Mouse (Mus musculus) left cerebral cortex, postnatal 14 days (tissue): ENCODE results near the gene Pdzd2. TPM values are rescaled to one million over a fixed set of nuclear protein-coding genes. Genes with fewer than 3 reads are reported as not detected.

ENCODE experiments used
- DNase-seq, 2 experiments: peaks; one replicate each; pipeline ENCODE4 v3.0.0; 2021 to 2022; ENCODE audit warnings: low spot score in 2 of 2, mixed read lengths in 1 of 2
- intact Hi-C: fragments of 180-260 bp; cut with DNase I; formaldehyde crosslinking; loops from one replicate; pipeline ENCODE4 v1.15.1; 2025
- total RNA-seq, 2 experiments: library from RNA; stranded (reverse); gene quantifications; 2 replicates each; pipeline ENCODE4 v1.2.3; 2021

Pdzd2 gene
- total RNA-seq, 2 experiments from 2014 or later = 81.5 to 91.1 TPM

DNA sequence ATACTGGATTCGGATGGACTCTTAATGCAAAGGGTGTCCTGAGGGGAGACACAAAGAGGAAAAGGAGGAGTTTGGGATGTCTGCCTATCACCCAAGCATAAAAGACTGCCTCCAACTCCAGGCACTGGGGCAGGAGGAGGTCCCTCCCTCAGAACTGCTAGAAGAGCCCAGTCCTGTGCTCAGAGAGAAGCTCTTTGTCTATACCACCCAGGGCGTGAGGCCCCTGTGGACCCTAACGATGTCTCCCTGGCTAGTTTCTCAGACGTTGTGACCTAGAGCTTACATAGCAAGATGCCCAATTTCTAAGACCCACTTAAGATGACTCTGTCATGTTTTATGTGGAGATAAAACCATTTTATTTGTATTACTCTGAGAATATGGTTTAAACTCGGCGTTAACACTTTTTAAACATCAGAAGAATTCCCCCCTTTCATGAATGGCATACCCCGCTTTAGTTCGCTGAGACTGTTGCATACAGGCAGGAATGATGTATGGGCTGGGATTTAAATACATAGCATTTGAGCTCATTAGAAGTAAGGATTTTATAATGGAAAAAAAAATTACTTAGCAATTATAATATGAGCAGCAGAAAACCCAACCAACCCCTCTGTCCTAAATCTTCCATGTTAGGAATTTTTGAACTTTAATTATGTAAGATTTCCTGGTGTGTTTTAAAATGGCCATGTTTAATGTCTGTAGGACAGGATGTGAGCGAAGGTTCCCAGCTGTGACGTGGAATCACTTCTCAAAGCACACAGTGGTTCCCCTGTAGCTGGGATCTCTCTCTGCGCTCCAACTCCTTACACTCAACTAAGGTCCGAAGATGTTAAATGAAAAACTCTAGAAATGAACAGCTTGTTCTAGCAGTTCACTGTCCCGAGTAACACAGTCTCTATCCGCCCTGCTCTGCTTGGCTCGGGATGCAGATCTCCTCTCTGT, 268.6 kb downstream of the Pdzd2 start:
- DNase-seq = no peak
- intact Hi-C loops = no loop called here

- no peak for DNase-seq
- intact Hi-C loops = no loop called here
Observed at GRCm38 (mm10) chr15:12468625-12469024, 271.1 kb downstream of the Pdzd2 start.

GRCm38 (mm10) chr15:12465748-12466147, 274.0 kb downstream of the Pdzd2 start:
- no peak for DNase-seq

DNA sequence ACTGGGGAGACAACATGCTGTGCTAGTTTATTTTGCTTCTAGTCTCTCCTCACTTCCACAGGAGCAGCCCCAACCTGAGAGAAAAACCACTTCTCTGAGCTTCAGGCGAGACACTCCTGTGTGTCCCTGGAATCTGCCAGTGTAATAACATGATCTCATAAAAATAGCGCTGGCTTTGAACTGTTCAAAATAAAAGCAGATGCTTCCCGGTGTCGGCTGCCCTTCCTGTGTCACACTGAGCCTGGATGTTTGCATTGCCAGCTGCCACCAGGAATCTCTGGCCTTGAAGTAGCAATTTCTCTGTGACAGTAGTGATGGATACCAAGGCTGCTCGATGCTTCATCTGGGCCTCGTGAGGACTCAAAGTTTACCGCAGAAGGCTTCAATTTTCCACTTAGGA, 282.9 kb downstream of the Pdzd2 start:
- intact Hi-C loops = no loop called here
- no peak for DNase-seq

More at GRCm38 (mm10) chr15:12465748-12466147, 274.0 kb downstream of the Pdzd2 start:
- intact Hi-C loops = no loop called here

GRCm38 (mm10) chr15:12453343-12453742, 286.4 kb downstream of the Pdzd2 start:
- DNase-seq = no peak

DNA sequence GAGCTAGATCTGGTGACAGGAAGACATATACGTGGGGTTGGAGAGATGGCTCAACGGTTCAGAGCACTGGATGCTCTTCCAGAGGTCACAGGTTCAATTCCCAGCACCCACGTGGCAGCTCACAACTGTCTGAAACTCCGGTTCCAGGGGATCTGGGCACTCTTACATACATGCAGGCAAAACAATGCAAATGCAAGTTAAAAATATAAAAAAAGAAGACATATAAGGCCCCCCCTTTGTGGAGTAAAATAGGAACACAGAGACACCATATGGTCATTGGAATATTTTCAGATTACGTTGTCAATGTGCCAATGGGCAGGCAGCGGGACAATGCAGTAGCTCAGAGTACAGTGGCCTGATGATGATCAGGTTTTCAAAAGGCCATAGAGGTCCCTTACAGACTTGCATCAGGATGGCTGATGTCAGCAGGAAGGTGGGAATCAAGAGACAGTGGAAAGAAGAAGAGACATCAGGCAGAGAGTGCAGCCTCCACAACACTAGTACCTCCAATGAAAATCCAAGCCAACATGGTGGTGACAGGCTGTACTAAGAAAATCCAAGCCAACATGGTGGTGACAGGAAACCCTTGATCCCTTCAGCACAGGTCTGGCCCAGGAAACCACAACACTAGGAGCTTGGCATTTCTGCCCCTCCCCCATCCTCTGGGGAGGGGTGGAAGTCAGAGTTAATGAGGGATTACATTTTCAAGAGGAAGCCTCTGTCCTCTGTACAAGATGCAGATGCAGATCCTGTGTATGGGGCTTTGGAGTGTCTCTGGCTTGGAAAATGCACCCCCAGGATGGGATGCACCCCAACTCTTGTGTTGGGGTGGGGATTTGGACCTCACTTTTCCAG, 287.4 kb downstream of the Pdzd2 start:
- intact Hi-C loops = no loop called here
- DNase-seq = no peak

More at GRCm38 (mm10) chr15:12453343-12453742, 286.4 kb downstream of the Pdzd2 start:
- intact Hi-C loops = no loop called here

DNA sequence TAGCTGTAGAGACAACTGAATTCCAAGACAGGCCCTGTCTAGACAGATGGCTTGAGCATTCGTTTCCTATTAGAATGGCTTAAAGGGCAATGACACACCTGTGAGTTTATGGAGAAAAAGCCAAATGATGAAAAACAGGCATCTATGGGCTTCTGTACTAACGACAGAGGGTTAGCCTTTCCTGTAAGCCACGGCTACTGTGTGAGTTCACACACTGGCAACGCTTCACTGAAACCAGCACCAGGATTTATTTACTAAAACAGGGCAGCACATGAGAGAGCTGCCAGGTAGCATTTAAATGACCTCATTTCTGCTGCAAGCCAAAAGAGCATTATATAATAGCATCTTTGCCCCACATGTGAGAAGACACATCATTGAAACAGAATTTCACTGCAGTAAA, 288.3 kb downstream of the Pdzd2 start:
- DNase-seq = no peak
- intact Hi-C loops = no loop called here

- intact Hi-C loops = no loop called here
- DNase-seq = no peak
Observed at GRCm38 (mm10) chr15:12450790-12451189, 288.9 kb downstream of the Pdzd2 start.

GRCm38 (mm10) chr15:12449321-12449720, 290.4 kb downstream of the Pdzd2 start:
- intact Hi-C loops = no loop called here
- no peak for DNase-seq

GRCm38 (mm10) chr15:12447021-12447434, 292.7 kb downstream of the Pdzd2 start:
- intact Hi-C loops = no loop called here
- peak; percentile 83 to 88 for DNase-seq

GRCm38 (mm10) chr15:12444551-12444950, 295.2 kb downstream of the Pdzd2 start:
- intact Hi-C loops = no loop called here

DNA sequence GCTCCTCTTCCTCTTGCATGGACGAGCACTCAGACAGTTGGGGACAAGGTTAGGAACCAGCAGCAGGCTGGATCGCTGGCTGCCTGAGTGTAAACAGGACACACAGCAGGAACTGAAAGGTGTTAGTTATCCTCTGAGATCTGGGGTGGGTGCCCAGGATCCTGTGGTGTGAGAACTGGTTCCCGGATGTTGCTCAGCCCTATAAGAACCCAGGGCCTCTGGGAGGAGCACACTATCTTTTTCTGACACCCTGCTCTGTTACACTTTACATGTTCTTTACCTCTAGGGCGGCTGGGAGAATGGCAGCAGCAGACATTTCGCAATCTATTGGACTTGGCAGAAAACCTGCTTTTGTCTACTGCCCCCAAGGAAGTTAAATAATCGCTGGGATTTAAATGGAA, 300.4 kb downstream of the Pdzd2 start:
- intact Hi-C loops = no loop called here
- no peak for DNase-seq

More at GRCm38 (mm10) chr15:12444551-12444950, 295.2 kb downstream of the Pdzd2 start:
- no peak for DNase-seq

DNA sequence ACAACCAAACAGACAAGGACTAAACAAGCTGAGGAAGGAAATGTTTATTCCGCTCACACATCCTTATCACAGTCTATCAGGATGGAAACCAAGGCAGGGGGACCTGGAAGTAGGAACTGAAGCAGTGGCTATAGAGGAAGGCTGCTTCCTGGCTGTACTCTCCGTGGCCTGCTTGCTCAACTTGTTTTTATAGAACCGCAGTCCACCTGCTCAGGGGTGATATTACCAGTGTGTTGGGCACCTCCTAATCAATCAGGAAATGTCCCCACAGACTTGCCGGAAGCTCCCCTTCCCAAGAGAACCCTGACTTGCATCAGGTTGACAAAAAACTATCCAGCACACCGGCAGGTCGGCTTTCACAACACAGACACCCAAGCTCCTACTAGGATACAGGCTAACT, 301.0 kb downstream of the Pdzd2 start:
- DNase-seq = no peak
- intact Hi-C loops = no loop called here

- intact Hi-C loops = no loop called here
- no peak for DNase-seq
Observed at GRCm38 (mm10) chr15:12438081-12438480, 301.6 kb downstream of the Pdzd2 start.

DNA sequence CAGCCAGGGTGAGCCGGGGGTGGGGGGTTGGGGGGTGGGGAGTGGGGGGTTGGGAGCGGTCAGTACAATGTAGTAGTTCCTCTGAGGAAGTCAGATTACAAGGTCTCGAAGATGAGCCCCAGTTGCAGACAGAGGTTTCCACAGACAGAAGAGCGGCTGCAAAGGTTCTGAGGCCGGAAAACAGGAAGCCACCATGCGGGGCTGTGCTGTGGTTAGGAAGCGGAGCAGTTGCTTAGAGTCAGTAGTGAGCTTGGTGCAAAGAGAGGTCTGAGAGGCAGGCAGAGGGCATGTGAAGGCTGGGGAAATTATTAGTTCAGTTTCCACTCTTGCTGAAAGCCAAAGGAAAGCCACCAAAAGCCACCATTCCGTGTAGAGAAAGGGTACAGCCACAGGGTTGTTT, 303.8 kb downstream of the Pdzd2 start:
- DNase-seq = no peak
- intact Hi-C loops = no loop called here

DNA sequence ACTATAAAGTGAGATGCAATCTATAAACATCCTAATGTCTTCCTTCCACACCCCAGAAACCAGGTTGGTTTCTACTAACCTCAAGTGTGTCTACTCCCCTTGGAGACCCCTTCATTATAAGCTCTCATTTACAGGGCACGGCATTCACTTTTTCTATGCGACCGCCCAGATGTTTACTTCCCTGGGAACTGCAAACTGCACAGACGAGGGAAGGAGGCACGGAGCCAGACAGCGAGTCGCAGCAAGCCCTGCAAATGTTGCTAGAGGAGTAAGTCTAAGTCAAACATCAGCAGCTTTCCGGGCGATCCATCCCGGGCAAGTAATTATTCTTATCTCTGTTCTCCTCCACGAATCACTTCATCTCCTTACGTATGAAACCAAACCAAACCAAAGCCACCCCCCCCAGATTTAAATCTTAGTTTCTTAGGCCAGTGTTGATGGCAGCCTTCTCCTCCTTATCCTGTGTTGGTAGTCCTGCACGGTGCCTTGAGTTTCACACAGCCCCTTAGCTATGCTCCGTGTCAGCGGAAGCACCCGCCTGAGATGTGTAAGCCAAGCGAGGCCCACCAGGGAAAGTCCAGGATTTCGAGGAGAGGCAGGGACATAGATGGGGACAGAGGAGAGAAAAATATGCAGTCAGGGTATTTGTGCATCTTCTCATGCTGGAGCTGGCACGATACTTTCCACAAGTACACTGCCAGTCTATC, 305.7 kb downstream of the Pdzd2 start:
- no peak for DNase-seq
- intact Hi-C loops = no loop called here

GRCm38 (mm10) chr15:12432879-12433278, 306.8 kb downstream of the Pdzd2 start:
- intact Hi-C loops = no loop called here
- DNase-seq = no peak

DNA sequence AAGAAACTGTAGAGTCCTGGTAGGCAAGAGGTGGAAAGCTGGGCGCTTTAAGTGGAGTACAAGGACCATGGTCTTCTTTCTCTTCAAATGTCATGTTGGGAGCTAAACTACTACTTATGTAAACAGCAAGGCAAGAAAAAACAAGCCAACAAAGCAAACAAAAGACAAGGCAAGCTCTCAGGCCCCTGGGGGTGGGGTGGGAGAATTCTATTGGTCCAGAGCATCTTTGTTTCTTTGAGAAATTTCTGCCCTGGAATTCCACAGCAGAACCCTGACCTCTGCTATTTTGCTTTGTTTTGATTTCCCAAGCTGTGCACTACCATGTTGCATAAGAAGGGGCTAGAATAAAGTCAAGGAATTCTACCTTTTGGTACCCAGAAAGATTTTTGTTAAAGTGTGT, 307.4 kb downstream of the Pdzd2 start:
- no peak for DNase-seq
- intact Hi-C loops = no loop called here

DNA sequence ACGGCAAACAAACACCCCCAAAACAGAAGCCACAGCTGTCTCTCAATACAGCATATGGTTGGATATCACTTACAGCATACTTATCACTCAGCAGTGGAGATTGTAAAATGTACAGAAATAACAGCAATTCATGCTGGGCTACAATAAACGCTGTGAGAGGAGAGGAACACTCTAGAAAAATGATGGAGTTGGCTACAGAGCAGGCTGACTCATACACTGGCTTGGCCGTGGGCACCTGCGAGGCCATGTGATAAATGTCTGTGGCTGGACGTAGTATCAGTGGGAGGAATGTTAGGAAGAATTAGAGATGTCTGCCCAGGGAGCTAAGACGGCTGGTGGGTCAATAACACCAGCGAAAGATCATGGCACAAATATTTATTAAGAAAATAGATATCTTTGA, 308.0 kb downstream of the Pdzd2 start:
- intact Hi-C loops = no loop called here
- DNase-seq = peak in 1 of 2 experiments; percentile 60

DNA sequence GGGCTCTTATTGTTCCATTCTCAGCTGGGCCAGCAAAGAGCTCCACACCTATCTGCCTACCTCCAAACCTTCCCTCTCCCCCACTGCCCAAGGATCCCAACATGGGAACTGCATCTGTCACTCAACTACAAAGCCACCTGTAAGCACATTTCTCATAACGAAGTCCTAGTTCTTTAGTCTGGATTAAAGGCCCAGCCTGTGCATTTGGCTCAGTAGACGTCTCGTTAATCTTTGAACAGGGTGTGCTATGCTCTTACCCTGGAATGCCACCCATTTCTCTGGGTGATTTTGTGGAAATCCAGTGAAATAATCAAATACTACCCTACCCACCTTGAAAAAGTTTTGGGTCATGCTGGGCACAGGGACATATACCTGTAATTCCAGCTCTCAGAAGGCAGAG, 308.5 kb downstream of the Pdzd2 start:
- DNase-seq = no peak
- intact Hi-C loops = no loop called here
